Mouse (Mus musculus): Measurements from ENCODE around the gene Wwox.

DNA sequence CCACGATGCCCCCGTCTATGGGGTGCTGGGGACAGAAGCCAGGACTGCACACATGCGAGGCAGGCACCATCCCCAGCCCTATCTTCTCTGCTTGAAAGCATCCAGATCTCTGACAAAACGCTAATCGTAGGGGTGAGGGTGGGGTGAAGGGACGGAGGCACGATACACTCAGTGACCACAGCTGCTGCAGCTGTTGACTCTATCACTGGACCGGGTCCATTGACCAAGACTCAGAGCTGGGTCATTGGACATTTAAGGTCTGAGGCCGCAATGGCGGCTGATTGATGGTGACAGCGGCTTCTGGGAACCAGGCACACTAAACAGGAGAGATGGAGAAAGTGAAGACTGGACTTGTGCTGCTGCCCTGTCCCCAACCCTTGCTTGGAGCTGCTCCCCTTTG lies 768.0 kb downstream of the Wwox start:
- TF ChIP-seq CTCF (IDR thresholded peaks at IDR 0.05) (no peak), EP300 (IDR thresholded peaks at IDR 0.05) (no peak)

Data from lung, postnatal 0 days (tissue).